Mouse (Mus musculus): ENCODE data around the gene Sorbs1.

DNA sequence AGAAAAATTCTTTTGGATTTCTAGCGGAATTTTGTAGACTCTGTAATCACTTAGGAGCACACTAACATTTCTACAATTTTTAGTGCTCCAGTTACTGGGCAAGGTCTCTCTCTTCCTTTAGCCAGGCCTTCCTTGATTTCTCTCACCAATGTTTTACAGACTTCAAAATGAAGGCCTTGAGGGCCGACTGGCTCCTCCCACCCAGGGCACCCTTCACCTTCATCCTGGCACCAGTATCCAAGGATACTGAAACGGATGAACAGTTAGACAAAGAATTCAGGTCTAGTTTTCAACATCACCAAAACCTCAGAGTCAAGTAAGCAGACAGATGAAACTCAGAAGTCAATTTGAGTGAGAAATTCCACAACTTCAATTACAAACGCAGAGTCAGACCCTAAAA lies 109.6 kb downstream of the Sorbs1 start:
- no peak for TF ChIP-seq E2F4 (IDR thresholded peaks at IDR 0.05; ENCODE audit: insufficient read depth)
- TF ChIP-seq POLR2A (IDR thresholded peaks at IDR 0.05; ENCODE audit: insufficient read length, low read depth), result no peak
- no peak for TF ChIP-seq USF1 (IDR thresholded peaks at IDR 0.05; ENCODE audit: low read depth)
- no peak for TF ChIP-seq TCF3 (IDR thresholded peaks at IDR 0.05; ENCODE audit: insufficient read length, low read depth)
- no peak for TF ChIP-seq MAX (IDR thresholded peaks at IDR 0.05; ENCODE audit: low read depth)
- no peak for TF ChIP-seq TCF12 (IDR thresholded peaks at IDR 0.05; ENCODE audit: insufficient read depth, poor library complexity, severe bottlenecking)
- no peak for TF ChIP-seq MYOD1 (IDR thresholded peaks at IDR 0.05; ENCODE audit: control insufficient read depth in 1 of 3, insufficient read length in 2 of 3, low read depth in 2 of 3)

All from myocyte (in vitro differentiated cells).